Mouse (Mus musculus): ENCODE measurements around the gene Elovl5.

GRCm38 (mm10) chr9:77918961-77919670, 2.0 kb downstream of the Elovl5 start:
- TF ChIP-seq CTCF (IDR thresholded peaks at IDR 0.05; ENCODE audit: low read depth, low read length) (no peak), GATA1 (IDR thresholded peaks at IDR 0.05; ENCODE audit: borderline replicate concordance, low read length) (no peak)
